Mouse (Mus musculus) thymus, postnatal 10 days (tissue): ENCODE results near the gene Gnat3.
A peak's percentile ranks its signal among the peaks of the same experiment; 100 is the strongest.

ENCODE experiments used
- DNase-seq, 2 experiments: peaks; one replicate each; pipeline ENCODE4 v3.0.0; 2021; ENCODE audit warnings: low spot score in 2 of 2

Gnat3 gene

DNA sequence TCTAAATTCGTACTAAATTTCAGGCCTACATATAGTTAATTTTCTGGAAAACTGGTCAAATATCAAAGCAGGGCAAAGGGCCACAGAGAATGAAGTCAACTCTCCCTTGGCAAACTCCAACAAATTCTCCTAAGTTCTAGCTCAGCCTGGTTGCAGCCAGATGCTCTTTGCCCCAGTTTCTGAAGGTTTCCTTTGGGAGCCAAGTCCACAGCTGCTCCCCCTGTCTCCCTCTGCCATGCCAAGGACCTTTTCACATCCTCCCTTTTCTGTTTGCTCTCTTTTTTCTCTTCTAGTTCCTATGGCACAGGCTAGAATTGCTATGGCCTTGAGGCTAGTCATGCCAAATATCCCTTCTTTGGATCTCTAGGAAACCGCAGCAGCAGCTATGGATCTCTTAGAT is 43.8 kb downstream of the Gnat3 start:
- DNase-seq: no peak

DNA sequence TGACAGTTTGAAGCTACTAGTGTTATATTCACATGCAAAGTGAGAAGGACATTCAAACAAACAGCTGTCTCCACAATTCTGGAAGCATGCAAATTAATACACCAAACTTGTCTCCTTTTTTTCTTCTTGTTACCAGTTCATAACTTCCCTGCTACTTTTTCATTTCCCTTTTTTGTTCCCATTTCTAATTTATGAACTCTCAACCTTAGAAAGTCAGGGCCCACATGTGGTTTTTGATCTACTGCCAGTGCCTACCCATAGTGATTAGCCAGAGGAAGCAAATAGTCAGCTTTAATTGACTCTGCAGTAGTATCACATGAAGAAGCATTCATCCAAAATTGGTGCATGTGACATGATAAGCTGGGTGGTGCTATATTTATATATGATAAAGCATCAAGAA is 44.7 kb downstream of the Gnat3 start:
- no peak for DNase-seq

DNA sequence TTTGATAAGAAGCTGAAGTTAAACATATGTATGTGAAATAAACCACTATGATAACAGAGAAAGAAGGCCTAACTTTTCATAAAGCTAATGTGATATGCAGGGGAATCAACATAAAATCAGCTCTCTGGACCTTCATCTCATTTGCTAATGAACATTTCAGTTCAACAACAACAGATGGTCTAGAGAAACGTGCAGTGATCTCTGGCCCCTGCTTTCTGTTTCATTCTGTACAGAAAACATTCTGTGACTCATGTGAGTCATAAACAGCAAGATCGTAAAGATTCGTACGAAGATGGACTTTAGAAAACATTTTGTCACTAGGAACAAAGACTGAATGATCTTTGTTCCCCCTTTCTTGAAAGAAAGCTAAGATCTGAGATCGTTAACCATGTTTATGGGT is 48.0 kb downstream of the Gnat3 start:
- DNase-seq: no peak

DNA sequence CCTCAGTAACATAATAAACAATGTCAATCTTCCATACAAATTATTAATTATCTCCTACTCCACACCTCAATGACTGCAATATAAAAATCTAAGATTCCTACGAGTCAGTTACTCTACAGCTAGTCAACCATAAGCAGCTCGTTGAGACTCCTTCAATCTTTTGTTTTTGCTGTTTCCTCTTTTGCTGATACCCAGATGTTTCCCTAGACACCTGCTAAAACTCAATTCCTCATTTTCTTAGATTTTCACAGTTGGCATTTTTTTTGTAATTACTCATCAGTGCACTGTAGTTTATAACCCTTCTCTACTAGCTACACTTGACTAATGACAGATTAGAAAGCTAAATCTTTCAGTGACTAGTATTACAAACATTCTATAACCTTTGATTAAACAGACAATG is 50.8 kb downstream of the Gnat3 start:
- no peak for DNase-seq

DNA sequence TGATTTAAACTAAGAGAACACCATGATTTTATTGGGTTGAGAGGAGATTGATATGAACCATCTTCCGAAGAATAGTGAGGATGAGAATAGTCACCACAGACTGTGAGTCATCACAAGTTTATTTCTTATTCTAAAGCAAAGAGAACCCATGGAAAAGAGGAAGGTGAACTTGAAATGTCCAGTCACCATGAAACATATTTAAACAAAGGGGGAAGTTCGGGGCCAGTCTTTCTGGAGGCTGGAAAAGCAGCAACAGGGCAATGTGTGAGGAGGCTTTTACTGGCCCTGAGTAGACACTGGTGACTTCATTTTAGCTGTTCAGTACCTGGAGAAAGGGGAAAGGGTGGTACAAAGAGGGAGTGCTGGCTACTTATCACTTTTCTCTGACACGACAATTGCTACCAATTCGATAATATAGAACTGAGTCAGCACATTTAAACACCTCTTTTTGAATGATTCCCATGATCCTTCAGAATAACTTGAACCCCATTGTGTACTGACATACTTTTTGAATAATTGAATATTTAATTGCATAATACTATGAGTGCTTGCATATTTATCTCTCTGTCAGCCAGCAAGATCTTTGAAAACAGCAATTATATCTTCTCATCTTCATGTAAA is 52.0 kb downstream of the Gnat3 start:
- DNase-seq: no peak

DNA sequence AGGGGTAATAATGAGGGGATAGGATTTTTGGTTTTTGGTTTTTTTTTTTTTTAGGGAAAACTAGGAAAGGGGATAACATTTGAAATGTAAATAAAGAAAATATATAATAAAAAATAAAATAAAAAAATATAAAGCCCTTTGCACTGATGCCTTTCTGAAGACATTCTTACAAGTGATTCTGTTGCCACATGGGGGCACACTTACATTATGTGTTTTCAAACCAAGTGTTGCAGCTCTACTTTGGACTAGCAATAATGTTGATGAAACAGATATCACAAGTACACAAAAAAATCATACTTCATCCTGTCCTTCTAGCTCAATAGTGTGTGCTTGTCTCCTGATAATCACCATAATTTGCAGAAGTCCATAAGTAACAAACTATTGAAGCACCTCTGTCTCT is 61.0 kb downstream of the Gnat3 start:
- no peak for DNase-seq

DNA sequence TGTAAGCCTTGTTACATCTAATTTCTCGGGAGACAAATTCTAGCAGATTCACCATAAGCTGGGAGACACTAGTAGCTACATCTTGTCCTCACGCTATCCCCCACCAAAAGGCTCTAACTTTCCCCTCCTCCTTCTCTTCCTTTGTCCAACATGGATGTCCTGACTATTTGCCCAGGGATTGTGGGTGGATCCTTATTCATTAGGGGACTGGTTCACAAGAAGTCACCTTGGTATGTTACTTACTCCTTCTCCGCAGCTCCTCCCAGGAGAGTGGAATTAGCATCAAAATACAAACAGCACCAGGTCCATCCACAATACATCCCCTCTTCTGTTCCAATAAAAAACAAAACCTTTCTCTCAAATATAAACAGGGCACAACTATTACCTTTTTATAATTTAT is 65.2 kb downstream of the Gnat3 start:
- DNase-seq: no peak

DNA sequence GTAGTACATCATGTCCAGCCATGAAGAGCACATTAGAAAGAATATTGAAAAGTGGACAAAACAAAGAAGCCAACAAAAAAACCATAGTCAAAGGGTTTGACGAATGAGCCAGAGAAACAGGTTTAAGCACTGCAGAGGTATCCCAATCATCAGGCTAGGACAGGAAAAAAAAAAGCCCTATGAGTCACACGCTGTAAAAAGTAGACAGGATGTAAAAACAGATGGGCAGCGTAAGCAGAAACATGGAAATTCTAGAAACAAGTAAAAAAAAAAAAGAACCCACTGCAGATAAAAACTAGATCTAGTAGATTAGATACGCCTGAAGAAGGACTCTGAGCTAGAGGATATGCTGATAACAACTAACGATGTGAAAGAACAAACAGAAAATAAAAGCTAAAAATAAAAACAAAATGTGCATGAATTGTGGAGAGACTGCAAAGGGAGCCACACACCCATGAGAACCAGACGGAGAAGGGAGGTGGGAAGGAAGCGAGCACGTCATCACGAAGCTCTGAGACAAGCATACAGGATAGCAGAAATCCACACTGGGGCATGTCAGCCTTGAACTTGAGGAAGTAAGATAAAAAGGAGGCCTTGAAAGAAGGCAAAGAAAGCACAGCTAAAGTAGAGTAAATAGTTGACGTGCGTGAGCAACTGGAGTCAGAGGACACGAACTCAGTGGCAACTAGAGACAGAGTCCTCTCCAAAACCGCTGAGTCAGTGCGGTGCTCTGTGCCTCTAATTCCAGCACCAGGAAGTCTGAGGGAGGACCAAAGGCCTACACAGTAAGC is 73.7 kb downstream of the Gnat3 start:
- no peak for DNase-seq

DNA sequence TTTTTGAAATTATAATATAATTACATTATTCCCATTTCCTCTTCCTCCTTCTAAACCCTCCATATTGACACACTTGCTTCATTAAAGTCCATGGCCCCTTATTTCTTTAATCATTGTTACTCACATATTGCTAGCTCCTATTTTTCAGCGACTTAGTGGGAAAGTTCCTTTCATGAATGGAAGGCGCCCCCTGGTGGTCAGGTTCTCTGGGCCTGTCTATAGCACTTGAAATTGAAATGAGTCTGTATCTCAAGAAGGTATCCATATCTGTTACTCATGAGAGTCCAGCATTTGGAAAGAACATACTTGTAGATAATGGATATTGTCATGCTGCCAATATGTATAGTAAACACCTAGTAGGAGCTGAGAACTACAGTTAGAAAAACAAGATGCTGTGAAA is 80.7 kb downstream of the Gnat3 start:
- DNase-seq: peak in 1 of 2 experiments; percentile 14

DNA sequence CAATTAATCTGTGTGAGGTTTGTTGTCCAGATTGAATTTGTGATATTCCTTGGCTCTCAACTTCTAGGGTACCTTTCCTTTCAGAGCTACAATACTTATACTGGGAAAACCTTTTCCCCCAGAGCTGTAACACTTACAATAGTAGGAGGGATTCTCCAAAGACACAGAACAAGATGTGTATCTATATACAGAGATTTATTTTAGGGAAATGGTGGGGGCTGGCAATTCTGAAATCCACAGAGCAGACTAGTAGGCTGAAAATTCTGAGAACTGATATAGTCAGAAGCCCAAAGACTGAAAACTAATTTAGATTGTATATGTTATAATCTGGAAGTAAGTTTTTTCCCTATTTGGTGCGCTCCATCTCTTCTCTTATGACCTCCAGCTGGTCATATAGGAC is 86.5 kb downstream of the Gnat3 start:
- DNase-seq: no peak

DNA sequence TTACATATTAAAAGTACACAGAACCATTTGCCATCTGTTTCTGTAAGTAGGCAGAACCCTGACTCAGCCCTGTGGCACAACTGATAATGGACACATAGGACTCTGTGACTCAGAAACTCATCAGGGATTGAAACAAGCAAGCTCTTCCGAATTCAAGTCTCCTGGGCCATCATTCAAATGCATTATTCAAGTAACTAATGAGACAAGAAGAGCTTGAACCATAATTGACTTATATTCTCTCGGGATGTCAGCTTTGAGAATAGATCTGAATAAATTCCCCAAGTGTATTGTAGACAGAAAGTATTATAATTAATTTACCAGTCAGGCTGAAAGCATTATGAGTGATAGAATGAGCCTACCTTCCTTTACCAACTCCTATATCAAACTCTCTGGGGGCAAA is 93.0 kb downstream of the Gnat3 start:
- no peak for DNase-seq
